Mouse (Mus musculus) liver, embryonic 14.5 days (tissue): Measurements from ENCODE around the gene Pnpt1.

Experiments
- CTCF ChIP-seq: IDR thresholded peaks from 2 replicates; pipeline ENCODE4 v1.5.1; 2016; ENCODE audit warnings: antibody characterized with exemption, low read depth, control low read depth
- EP300 ChIP-seq: IDR thresholded peaks from 2 replicates; pipeline ENCODE4 v1.6.1; 2016; ENCODE audit warnings: antibody characterized with exemption, low read depth

DNA sequence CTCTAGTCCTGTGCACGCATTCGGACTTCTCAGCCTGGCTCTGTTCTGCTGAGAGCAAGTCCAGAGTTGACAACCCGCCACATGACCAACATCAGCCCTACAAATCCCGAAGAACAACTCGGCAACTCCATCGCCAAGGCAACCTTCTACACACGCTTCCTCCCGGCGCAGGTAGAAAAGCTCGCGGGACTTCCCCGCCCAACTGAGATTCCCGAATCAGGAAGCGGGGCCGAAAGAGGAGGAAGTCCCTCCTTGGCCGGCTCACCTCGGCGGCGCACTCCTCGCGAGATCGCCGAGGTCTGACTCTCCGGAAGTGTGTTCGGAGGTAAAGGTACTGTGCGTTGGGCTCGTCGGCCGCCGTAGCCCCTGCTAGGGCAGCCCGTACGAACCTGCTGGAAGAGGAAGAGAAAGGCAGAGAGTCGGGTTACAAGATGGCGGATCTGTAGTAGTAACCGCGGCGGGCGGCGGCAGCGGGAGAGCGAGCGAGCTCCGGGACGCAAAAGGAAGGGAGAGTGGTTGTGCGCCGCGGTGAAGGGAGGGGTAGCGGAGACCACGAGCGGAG is 42.1 kb downstream of the Pnpt1 start, which contains the start of gene Ppp4r3b:
- TF ChIP-seq CTCF, result peak; percentile 24; the same call in 1 of the 2 replicates
- TF ChIP-seq EP300, result peak; percentile 78
